Mouse (Mus musculus) embryo, embryonic 11.5 days (tissue): ENCODE results near the gene Clock.

Experiments
- DNase-seq: peaks from one replicate; pipeline ENCODE4 v3.0.0-alpha.2; 2012; ENCODE audit warnings: low read depth, low spot score

The Clock gene

GRCm38 (mm10) chr5:76304452-76305341 is at the start of gene Clock:
TSS of gene Clock (minus strand) at chr5:76304792.
- DNase-seq, result peak; percentile 81

GRCm38 (mm10) chr5:76351953-76352611 is 47.5 kb upstream of the Clock start:
- DNase-seq, result no peak

DNA sequence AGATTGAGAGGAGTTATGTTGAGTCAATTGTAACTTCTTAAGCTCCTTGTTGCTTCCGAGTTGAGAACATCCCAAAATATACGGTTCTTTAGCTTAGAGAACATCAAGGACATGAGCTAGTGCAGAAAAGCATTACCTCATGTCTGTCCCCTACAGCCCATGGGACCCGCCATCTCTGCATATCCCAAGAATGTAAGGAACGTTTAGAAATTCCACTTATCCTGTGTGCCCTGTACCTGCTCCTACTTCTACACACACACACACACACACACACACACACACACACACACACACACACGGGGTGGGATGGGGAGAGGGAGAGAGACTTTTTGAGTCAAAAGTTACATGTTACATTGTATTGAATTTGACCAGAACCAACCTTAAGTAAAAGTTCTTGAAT is 46.9 kb upstream of the Clock start:
- no peak for DNase-seq

GRCm38 (mm10) chr5:76346137-76346536 is 41.5 kb upstream of the Clock start:
- no peak for DNase-seq

GRCm38 (mm10) chr5:76340931-76341330 is 36.3 kb upstream of the Clock start:
- no peak for DNase-seq

DNA sequence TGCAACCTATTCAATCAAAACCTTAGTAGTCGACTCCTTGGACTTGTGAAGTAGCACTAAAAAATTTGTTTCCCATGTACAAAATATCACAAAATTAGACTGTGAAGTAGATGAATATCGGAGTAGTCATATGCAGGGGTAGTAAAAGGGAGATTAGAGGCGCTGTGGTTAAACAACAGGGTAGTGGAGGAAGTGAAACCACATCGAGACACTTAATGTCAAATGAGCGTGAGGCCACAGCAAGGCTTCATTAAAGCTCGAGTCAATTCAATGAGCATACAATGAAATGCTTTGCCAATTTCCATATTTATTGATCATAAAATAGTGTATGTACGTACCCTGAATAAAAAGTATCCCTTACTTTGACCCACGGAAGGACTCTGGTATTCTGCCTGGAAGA is 32.5 kb upstream of the Clock start:
- no peak for DNase-seq

DNA sequence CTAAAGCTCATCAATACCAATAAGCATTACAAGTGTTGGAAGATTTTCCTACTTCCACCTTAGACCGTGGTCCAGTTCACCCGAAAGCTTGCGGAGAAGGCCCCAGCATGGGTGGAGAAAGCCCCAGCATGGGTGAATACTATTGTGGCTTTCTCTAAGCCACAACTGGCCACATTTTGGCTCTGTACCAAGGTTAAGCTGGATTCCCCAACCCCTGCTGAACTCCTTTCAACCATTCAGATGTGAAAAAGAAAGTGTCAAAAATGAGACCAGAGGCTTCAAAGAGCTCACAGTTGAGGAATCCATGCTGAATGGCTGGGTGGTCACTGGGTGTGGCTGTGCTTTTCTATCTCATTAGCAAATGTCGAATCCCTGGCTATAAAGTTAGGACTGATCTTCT is 29.2 kb upstream of the Clock start:
- no peak for DNase-seq

GRCm38 (mm10) chr5:76330953-76331352 is 26.4 kb upstream of the Clock start, which contains the start of gene Pdcl2:
TSS of gene Pdcl2 (minus strand) at chr5:76331156.
- no peak for DNase-seq

DNA sequence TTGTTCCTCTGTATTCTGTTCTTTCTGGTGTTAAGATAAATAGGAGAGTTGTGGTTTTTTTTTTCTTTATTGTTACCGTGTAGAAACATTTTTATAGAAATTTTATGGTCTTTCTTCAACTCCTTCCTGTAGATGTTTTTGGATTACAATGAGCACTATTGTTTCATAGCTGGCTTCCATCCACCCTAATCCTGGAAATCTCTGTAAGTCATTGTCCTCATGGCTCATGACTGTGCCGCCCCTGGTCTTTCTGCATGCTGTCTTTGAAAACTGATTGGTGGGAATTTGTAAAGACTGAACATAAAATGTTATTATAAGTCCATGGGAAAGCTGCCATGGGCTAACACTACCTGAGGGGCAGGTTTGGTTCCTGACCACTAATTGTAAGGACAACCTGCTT is 22.7 kb upstream of the Clock start:
- DNase-seq, result no peak

DNA sequence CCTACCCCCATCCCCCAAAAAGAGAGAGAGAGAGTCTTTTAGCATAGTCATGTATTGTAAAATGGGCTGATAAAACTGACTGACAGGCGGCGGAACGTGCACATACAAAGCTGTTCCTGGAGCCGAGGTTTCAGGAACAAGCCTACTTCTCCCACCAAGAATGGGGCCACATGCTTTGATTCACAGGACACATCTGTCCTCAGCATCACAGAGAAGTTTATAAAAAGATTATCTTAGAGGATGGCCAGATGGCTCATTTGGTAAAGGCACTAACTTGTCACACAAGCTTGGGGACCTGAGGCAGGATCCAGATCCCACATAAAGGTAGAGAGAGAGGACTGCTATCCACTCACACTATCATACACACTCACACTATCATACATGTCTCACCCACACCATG is 20.5 kb upstream of the Clock start:
- no peak for DNase-seq

GRCm38 (mm10) chr5:76321249-76322196 is 16.9 kb upstream of the Clock start:
- DNase-seq, result no peak

DNA sequence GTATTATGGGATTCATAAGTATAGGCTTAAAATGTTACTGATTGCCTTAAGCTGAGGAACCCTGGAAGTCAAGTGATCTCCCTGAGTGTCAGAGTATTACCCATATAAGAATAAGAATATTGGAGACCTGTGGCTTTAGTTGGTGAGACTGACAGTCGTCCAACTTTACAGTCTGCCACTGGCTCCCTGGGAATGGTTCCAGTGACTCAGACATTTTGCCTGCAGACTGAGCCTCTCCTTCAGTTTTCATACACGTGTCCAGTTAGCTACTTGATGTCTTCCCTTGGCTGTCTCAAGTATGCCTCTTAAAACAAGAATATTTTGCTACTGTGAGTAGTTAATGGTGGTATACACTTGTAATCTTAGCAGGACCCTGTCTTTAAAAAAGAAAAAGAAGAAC is 3.6 kb upstream of the Clock start:
- no peak for DNase-seq

DNA sequence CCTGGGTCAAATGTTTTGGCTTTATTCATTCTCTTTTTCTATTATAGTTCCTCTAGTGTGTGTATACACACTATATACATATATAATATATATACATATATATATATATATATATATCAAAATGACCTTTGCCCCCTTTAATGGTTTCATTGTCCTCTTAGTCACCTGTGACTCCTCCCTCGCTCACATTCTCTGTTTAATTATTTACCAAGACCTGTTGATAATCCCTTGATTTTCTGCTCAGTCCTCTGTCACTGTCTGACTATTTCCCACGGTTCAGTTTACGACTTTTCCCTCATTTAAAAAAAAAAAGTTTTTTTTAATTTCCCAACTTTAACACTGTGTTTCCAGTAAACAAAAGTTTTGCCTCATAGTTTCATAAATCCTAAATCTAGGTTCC is 1.7 kb upstream of the Clock start:
- DNase-seq, result no peak

- DNase-seq, result no peak
Measured at GRCm38 (mm10) chr5:76305616-76306015, 1.0 kb upstream of the Clock start.

- DNase-seq, result peak; percentile 54
Measured at GRCm38 (mm10) chr5:76303745-76304451, 694 bp downstream of the Clock start.

GRCm38 (mm10) chr5:76303379-76303744 is 1.2 kb downstream of the Clock start:
- no peak for DNase-seq

- no peak for DNase-seq
Measured at GRCm38 (mm10) chr5:76302009-76302408, 2.6 kb downstream of the Clock start.

GRCm38 (mm10) chr5:76289234-76289691 is 15.3 kb downstream of the Clock start:
- no peak for DNase-seq

DNA sequence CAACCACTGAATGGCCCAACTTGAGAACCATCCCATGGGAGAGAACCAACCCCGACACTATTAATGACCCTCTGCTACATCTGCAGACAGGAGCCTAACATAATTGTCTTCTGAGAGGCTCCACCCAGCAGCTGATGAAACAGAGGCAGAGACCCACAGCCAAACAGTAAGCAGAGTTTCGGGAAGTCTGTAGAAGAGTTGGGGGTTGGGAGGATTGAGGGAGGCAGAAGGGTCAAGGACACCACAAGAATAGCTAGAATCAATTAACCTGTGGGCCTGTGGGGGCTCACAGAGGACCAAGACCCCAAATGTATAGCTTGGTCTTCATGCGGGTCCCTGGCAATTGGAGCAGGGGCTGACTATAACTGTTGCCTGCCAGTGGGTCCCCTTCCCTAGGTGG is 16.3 kb downstream of the Clock start:
- DNase-seq, result no peak

GRCm38 (mm10) chr5:76287062-76287461 is 17.5 kb downstream of the Clock start:
- DNase-seq, result no peak

- DNase-seq, result no peak
Measured at GRCm38 (mm10) chr5:76285699-76286098, 18.9 kb downstream of the Clock start.
